Mouse (Mus musculus) lung, embryonic 14.5 days (tissue): ENCODE measurements at regions not wholly inside any gene's neighbourhood (a gene's known extent, or its start where the extent isn't known, plus 50 kb on each side); places are given as distances from the start of the nearest gene placed in this dataset.

Source experiments
- ATAC-seq: fragments of 200-750 bp; cut with Nextera tagmentation; 2 replicates; pipeline ENCODE4 v1.8.0; 2017; ENCODE audit warnings: mild to moderate bottlenecking, moderate TSS enrichment, moderate library complexity; ENCODE audit not compliant: insufficient read depth
- DNase-seq: peaks from one replicate; pipeline ENCODE4 v3.0.0-alpha.2; 2015
- H3K27ac ChIP-seq: fragments of 300-500 bp; sonication (generic); 2 replicates; pipeline ENCODE4 v1.5.1; 2014; ENCODE audit warnings: low read depth, mild to moderate bottlenecking, moderate library complexity
- H3K27me3 ChIP-seq: fragments of 300-500 bp; sonication (generic); 2 replicates; pipeline ENCODE4 v1.6.1; 2014; ENCODE audit warnings: low read length, control low read depth; ENCODE audit not compliant: insufficient read depth
- H3K36me3 ChIP-seq: fragments of 300-500 bp; sonication (generic); 2 replicates; pipeline ENCODE4 v1.6.1; 2014; ENCODE audit warnings: control low read depth; ENCODE audit not compliant: insufficient read depth
- H3K4me1 ChIP-seq: fragments of 300-500 bp; sonication (generic); 2 replicates; pipeline ENCODE4 v1.6.1; 2014; ENCODE audit warnings: antibody characterized with exemption, control low read depth; ENCODE audit not compliant: insufficient read depth
- H3K4me2 ChIP-seq: fragments of 300-500 bp; sonication (generic); 2 replicates; pipeline ENCODE4 v1.6.1; 2014; ENCODE audit warnings: mild to moderate bottlenecking
- H3K4me3 ChIP-seq: fragments of 300-500 bp; sonication (generic); 2 replicates; pipeline ENCODE4 v1.5.1; 2014; ENCODE audit warnings: low read depth, low read length
- H3K9ac ChIP-seq: fragments of 300-500 bp; sonication (generic); 2 replicates; pipeline ENCODE4 v1.6.1; 2014
- H3K9me3 ChIP-seq: fragments of 300-500 bp; sonication (generic); 2 replicates; pipeline ENCODE4 v1.6.1; 2016; ENCODE audit warnings: low read depth, low read length, control low read depth
- CTCF ChIP-seq: IDR thresholded peaks from 2 replicates; pipeline ENCODE4 v1.5.1; 2016; ENCODE audit warnings: antibody characterized with exemption, low read depth
- WGBS: fragments of 180-500 bp; shearing (Covaris S2); extraction: QIAGEN DNeasy Blood & Tissue Kit; methylation state at CpG from one replicate; pipeline ENCODE4 v1.1.7; 2014; 5-methylcytosine and 5-hydroxymethylcytosine counted together

DNA sequence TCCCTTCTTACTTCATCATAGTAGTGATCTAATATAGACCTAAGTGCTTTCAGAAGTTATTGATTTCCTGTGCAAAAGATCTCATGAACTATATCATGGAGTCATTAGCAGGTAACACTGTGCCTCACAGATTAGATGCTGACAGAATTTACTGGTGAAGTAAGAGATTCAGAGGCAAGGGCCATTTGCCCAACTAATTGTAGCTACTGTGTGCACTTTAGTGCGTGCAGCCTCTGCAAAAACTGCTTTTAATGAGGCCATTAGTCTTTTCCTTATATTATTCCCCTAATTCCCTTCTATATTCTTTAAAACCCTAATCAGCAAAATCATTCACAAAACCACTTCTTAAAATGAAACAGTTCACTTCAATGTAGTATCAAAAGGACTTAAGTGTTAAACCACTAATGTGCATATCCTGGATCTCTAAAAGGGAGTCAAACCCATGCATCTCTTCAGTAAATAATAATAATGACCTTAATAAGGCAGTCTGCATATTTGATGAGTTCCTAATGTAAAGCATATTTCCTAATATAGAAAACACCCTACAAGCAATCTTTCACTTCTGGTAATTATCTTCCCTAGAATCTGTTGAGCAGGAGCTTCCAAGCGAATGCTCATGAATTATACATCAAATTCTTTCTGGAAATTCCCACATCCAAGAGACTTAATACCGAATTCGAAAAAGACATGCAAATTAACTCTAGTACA, 1847.4 kb downstream of the Efna5 start:
- DNase-seq: no peak
- Histone ChIP-seq H3K4me3 (no peak overlapping the region), H3K9ac (no peak overlapping the region), H3K4me1 (no peaks in the 10 kb centered on the region), H3K27ac (no peak overlapping the region), H3K9me3 (no peaks in the 10 kb centered on the region), H3K4me2 (no peak overlapping the region), H3K27me3 (no peaks in the 10 kb centered on the region), H3K36me3 (no peaks in the 10 kb centered on the region)
- TF ChIP-seq CTCF: no peak
- no peak for ATAC-seq
- WGBS: 72% methylated on average over 4 of the region's 4 CpGs

DNA sequence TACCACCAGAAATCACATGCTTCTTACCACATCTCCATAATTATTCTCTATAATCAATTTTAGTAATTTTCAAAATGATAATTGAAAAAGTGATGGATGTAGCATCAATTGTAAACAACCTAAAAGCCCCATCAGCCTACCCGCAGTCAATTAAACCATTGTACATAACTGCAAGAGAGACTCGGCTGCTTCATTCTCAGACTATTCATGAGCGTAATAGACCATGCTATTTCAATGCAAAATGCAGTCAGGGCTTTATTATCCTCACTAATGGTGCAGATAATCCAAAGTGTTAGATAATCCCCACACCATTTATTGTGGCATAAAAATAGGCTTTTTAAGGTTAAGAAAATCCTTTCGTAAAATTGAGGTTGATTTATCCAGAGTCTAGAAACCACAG, 1862.5 kb downstream of the Efna5 start:
- H3K9ac ChIP-seq: no peak overlapping the region
- H3K36me3 ChIP-seq: no peaks in the 10 kb centered on the region
- no peaks in the 10 kb centered on the region for H3K9me3 ChIP-seq
- H3K27ac ChIP-seq: no peak overlapping the region
- no peak overlapping the region for H3K4me2 ChIP-seq
- no peak overlapping the region for H3K4me3 ChIP-seq
- DNase-seq (no peak), ATAC-seq (no peak)
- H3K4me1 ChIP-seq: no peaks in the 10 kb centered on the region
- no peak for TF ChIP-seq CTCF
- WGBS: 86% methylated on average over 4 of the region's 4 CpGs
- H3K27me3 ChIP-seq: no peaks in the 10 kb centered on the region
